Mouse (Mus musculus): ENCODE measurements around the gene Sag. TPM values are rescaled to one million over a fixed set of nuclear protein-coding genes. Genes with fewer than 3 reads are reported as not detected.

Sag gene
- polyA plus RNA-seq, 1 experiment from 2014 or later, result 3.0 TPM

DNA sequence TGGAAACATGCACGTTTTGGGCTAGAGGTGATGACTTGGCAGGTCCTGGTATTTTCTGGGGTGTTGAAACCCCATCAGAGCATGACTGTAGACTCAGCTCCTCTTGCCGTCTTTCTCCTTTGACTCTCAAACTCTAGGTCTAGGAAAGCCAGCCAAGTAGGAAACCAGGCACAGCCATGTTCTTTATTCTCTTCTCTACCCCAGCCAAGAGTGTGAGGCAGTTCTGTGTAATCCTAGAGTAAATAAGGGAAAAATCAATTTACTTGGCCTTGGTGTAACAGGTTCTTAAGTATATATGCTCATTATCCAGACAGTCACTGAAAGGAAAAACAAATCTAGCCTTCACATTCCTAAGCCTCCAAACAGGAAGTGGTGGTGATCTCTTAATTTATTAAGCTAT, 30.1 kb upstream of the Sag start:
- H3K4me2 ChIP-seq, result no peak overlapping the region
- H3K36me3 ChIP-seq (ENCODE audit: control insufficient read depth, insufficient read depth, low read length), result peaks cover 70% of the 10 kb centered on the region
- H3K4me3 ChIP-seq (ENCODE audit: low read depth, low read length), result no peak overlapping the region
- H3K27ac ChIP-seq (ENCODE audit: low read depth, low read length), result peak overlapping the region; percentile 19; the same call in 1 of the 2 replicates
- no peak overlapping the region for H3K9ac ChIP-seq (ENCODE audit: low read depth, low read length)
- no peak for ATAC-seq (replicated peaks; ENCODE audit: low FRiP score)
- H3K27me3 ChIP-seq (replicated peaks; ENCODE audit: control insufficient read depth, insufficient read depth, low read length), result no peaks in the 10 kb centered on the region
- H3K4me1 ChIP-seq (replicated peaks; ENCODE audit: control insufficient read depth, insufficient read depth, low read length), result peaks cover 8% of the 10 kb centered on the region
- H3K9me3 ChIP-seq (ENCODE audit: control insufficient read depth, low read length), result no peaks in the 10 kb centered on the region; the same call in 1 of the 2 replicates
- 86% methylated on average over 2 of the region's 2 CpGs for WGBS
- no peak for DNase-seq (ENCODE audit: low spot score)

DNA sequence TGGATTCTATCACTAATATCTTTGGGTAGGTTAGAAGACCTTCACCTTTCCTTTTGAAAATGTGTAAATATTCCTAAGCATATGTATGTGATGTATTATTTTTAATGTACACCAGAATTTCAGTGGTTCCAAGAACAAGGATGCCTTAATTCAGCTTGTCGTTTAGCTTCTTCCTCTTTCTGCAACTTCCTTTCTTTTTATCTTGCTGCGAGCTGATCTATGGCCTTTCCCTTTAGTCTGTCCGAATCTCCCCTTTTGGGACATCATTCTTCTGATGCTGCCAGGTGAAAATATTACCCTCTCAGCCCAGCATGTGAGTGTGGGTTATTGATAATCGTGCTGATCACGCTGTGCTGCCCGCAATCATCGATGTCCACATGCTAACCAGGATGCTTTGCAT, 28.6 kb upstream of the Sag start:
- Histone ChIP-seq H3K9me3 (ENCODE audit: control insufficient read depth, low read length) (no peaks in the 10 kb centered on the region; the same call in 1 of the 2 replicates), H3K9ac (ENCODE audit: low read depth, low read length) (no peak overlapping the region), H3K36me3 (ENCODE audit: control insufficient read depth, insufficient read depth, low read length) (peaks cover 71% of the 10 kb centered on the region), H3K4me3 (ENCODE audit: low read depth, low read length) (no peak overlapping the region), H3K27ac (ENCODE audit: low read depth, low read length) (no peak overlapping the region), H3K4me2 (no peak overlapping the region), H3K27me3 (replicated peaks; ENCODE audit: control insufficient read depth, insufficient read depth, low read length) (no peaks in the 10 kb centered on the region), H3K4me1 (replicated peaks; ENCODE audit: control insufficient read depth, insufficient read depth, low read length) (peaks cover 8% of the 10 kb centered on the region)
- no peak for DNase-seq (ENCODE audit: low spot score)
- 83% methylated on average over 7 of the region's 7 CpGs for WGBS
- ATAC-seq (replicated peaks; ENCODE audit: low FRiP score), result no peak

DNA sequence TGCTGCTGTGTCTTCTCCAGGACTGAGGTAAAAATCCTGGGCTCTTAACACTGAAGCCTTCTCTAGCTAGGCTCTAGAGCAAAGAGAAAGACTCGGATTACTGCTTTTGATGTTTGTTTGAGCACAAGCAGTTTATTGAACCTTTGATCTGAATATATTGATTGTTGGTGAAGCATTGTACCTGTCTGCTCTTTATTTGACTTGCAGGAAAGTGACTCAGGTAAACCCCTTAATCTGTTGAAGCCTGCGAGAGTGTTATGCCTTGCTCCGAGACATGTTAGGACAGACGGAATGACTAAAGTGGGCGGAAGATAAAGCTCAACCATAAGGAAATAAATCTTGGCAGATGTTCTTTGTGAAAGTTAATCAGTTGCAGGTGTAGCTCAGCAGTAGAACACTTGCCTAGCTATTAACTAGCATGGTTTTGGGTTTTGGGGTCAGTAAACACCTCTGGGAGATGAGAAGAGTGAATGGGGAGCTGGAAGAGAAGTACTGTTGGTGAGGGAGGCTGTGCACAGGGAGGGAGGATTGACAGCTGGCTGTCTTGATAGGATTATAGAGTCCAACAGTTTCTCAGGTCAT, 24.2 kb upstream of the Sag start:
- WGBS, result 75% methylated on average over 5 of the region's 5 CpGs
- Histone ChIP-seq H3K9me3 (ENCODE audit: control insufficient read depth, low read length) (no peaks in the 10 kb centered on the region), H3K9ac (ENCODE audit: low read depth, low read length) (no peak overlapping the region), H3K4me2 (no peak overlapping the region), H3K36me3 (ENCODE audit: control insufficient read depth, insufficient read depth, low read length) (peaks cover 64% of the 10 kb centered on the region), H3K4me3 (ENCODE audit: low read depth, low read length) (no peak overlapping the region), H3K27me3 (replicated peaks; ENCODE audit: control insufficient read depth, insufficient read depth, low read length) (no peaks in the 10 kb centered on the region), H3K27ac (ENCODE audit: low read depth, low read length) (no peak overlapping the region), H3K4me1 (replicated peaks; ENCODE audit: control insufficient read depth, insufficient read depth, low read length) (no peaks in the 10 kb centered on the region)
- DNase-seq (ENCODE audit: low spot score), result no peak
- no peak; the same call in 1 of the 2 replicates for ATAC-seq (replicated peaks; ENCODE audit: low FRiP score)

DNA sequence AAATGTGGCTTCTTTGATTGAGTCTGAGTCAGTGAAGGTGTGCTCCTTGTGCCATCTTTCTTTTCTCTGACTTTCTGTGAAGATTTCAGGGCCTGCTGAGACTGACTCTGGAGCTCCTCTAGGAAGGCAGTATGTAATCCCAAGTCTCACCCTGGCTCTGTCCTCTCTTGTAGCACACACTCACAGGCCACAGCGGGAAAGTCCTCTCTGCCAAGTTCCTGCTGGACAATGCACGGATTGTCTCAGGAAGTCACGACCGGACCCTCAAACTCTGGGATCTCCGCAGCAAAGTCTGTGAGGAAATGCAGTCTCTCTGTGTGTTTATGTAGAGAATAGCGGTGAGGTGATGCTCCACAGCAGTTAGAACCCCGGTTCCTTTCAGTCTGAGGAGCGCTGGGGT, 17.8 kb upstream of the Sag start:
- Histone ChIP-seq H3K27me3 (replicated peaks; ENCODE audit: control insufficient read depth, insufficient read depth, low read length) (no peaks in the 10 kb centered on the region), H3K36me3 (ENCODE audit: control insufficient read depth, insufficient read depth, low read length) (peaks cover 55% of the 10 kb centered on the region), H3K4me2 (no peak overlapping the region), H3K4me3 (ENCODE audit: low read depth, low read length) (no peak overlapping the region), H3K9me3 (ENCODE audit: control insufficient read depth, low read length) (no peaks in the 10 kb centered on the region), H3K9ac (ENCODE audit: low read depth, low read length) (no peak overlapping the region), H3K27ac (ENCODE audit: low read depth, low read length) (no peak overlapping the region), H3K4me1 (replicated peaks; ENCODE audit: control insufficient read depth, insufficient read depth, low read length) (no peaks in the 10 kb centered on the region)
- 91% methylated on average over 8 of the region's 8 CpGs for WGBS
- ATAC-seq (replicated peaks; ENCODE audit: low FRiP score) (no peak), DNase-seq (ENCODE audit: low spot score) (no peak)

DNA sequence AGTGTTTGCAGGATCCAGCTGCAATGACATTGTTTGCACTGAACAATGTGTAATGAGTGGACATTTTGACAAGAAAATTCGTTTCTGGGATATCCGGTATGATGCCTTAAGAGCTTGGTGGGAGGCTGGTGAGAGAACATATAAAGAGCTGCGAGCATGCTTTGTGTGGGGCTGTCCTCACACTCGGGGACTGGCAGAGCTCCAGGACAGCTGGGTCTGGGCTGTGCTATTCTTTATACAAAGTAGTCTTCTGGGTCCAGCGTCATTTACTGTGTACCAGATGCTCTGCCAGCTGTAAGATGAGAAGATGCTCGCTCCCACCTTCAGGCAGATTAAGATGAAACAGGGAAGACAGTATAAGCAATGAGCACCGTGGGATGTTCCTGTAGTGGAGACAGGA, 17.2 kb upstream of the Sag start:
- WGBS, result 86% methylated on average over 7 of the region's 7 CpGs
- no peak for ATAC-seq (replicated peaks; ENCODE audit: low FRiP score)
- Histone ChIP-seq H3K27me3 (replicated peaks; ENCODE audit: control insufficient read depth, insufficient read depth, low read length) (no peaks in the 10 kb centered on the region), H3K9ac (ENCODE audit: low read depth, low read length) (no peak overlapping the region), H3K4me2 (no peak overlapping the region), H3K27ac (ENCODE audit: low read depth, low read length) (no peak overlapping the region), H3K4me1 (replicated peaks; ENCODE audit: control insufficient read depth, insufficient read depth, low read length) (no peaks in the 10 kb centered on the region), H3K36me3 (ENCODE audit: control insufficient read depth, insufficient read depth, low read length) (peaks cover 50% of the 10 kb centered on the region), H3K4me3 (ENCODE audit: low read depth, low read length) (no peak overlapping the region), H3K9me3 (ENCODE audit: control insufficient read depth, low read length) (no peaks in the 10 kb centered on the region)
- DNase-seq (ENCODE audit: low spot score), result no peak

DNA sequence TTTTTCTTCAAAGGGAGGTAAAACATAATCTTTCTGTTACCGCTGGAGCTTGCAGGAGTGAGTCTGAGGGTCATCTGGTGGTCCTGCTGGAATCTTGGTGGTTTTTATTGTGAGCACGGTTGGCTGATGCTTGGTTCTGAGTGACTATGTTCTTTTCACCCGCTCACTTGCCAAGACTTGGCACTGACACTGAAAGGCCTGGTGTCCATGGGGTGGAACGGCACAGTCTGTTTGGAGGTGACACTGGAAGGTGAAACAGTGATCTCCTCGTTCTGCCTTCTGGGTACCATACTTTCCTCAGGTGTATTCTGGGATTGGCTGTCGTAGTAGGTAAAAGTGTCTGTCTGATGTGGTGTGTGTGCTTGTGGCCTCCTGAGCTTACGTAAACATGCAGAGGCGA, 13.8 kb upstream of the Sag start:
- ATAC-seq (replicated peaks; ENCODE audit: low FRiP score), result no peak
- Histone ChIP-seq H3K36me3 (ENCODE audit: control insufficient read depth, insufficient read depth, low read length) (peaks cover 43% of the 10 kb centered on the region), H3K4me2 (no peak overlapping the region), H3K4me3 (ENCODE audit: low read depth, low read length) (no peak overlapping the region), H3K4me1 (replicated peaks; ENCODE audit: control insufficient read depth, insufficient read depth, low read length) (no peaks in the 10 kb centered on the region), H3K9me3 (ENCODE audit: control insufficient read depth, low read length) (no peaks in the 10 kb centered on the region), H3K27ac (ENCODE audit: low read depth, low read length) (no peak overlapping the region), H3K9ac (ENCODE audit: low read depth, low read length) (no peak overlapping the region), H3K27me3 (replicated peaks; ENCODE audit: control insufficient read depth, insufficient read depth, low read length) (no peaks in the 10 kb centered on the region)
- DNase-seq (ENCODE audit: low spot score), result no peak
- 94% methylated on average over 8 of the region's 8 CpGs for WGBS

DNA sequence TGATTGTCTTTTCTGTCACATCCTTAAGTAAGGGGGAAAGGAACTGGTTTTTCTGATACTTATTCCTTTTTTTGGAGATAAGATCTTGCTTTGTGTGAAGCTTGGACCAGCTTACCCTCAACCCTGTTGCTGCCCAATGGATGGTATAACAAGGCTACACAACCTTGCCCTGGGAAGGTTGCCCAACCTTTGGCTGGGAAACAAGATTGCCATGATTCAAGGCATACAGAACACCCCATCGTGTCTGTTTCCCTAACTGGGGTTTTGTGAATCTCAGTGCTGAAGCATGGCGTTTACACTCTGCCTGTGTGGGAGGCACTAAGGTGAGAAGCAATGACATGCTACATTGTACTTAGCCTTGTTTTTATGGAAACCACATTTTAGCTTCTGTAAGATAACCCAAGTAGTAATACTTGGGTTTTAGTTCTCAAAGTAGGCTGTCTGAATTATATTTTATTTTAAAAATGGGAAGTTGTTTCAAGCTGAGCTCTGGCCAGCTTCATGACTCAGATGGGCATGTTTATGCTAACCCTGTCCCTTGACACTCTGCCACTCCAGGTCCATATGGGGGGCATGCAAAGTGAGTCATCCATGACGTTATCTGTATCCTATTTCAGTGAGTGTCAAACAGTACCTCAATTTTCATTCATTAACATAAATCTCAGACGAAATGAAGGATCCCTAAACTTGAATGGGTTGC, 10.9 kb upstream of the Sag start:
- Histone ChIP-seq H3K9me3 (ENCODE audit: control insufficient read depth, low read length) (no peaks in the 10 kb centered on the region), H3K4me3 (ENCODE audit: low read depth, low read length) (no peak overlapping the region), H3K4me2 (no peak overlapping the region), H3K36me3 (ENCODE audit: control insufficient read depth, insufficient read depth, low read length) (peaks cover 19% of the 10 kb centered on the region), H3K27me3 (replicated peaks; ENCODE audit: control insufficient read depth, insufficient read depth, low read length) (no peaks in the 10 kb centered on the region), H3K4me1 (replicated peaks; ENCODE audit: control insufficient read depth, insufficient read depth, low read length) (no peaks in the 10 kb centered on the region), H3K27ac (ENCODE audit: low read depth, low read length) (no peak overlapping the region), H3K9ac (ENCODE audit: low read depth, low read length) (no peak overlapping the region)
- DNase-seq (ENCODE audit: low spot score) (no peak), ATAC-seq (replicated peaks; ENCODE audit: low FRiP score) (no peak)
- 85% methylated on average over 4 of the region's 4 CpGs for WGBS

DNA sequence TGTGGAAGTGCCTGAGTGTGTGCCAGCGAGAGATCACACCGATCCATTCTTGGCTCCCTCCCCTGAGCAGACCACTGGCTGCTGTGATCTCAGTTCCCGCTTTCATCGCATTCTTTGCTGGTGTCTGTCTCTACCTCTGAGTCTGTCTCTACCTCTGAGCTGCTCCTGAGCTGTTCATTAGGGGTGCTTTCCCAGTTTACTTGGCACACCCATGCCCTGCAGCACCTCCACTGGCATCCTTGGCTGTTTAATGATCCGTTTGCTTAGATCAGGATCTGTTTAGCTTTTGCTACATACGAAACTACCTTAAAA, 10.4 kb upstream of the Sag start:
- H3K36me3 ChIP-seq (ENCODE audit: control insufficient read depth, insufficient read depth, low read length), result peaks cover 16% of the 10 kb centered on the region
- no peak for ATAC-seq (replicated peaks; ENCODE audit: low FRiP score)

DNA sequence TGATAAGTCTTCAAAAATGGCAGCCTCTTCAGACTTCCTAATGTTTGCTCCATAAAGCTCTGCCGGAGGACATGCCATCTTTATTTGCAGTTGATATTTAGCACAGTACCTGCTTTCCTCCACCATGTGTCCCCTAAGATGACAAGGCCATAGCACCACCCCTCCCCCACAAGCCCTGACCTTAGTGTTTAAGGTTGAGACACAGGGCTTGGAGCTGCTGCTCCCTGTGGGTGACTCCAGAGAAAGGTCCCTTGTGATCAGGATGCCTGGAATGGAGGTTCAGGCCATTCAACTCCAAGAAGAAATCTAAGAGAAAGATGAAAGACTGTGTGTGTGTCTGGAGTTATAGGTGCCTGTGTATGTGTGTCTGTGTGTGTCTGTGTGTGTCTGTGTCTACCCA, 5.8 kb upstream of the Sag start:
- no peak overlapping the region for H3K9ac ChIP-seq (ENCODE audit: low read depth, low read length)
- no peak overlapping the region for H3K27ac ChIP-seq (ENCODE audit: low read depth, low read length)
- H3K9me3 ChIP-seq (ENCODE audit: control insufficient read depth, low read length), result no peaks in the 10 kb centered on the region
- no peaks in the 10 kb centered on the region for H3K27me3 ChIP-seq (replicated peaks; ENCODE audit: control insufficient read depth, insufficient read depth, low read length)
- DNase-seq (ENCODE audit: low spot score) (no peak), ATAC-seq (replicated peaks; ENCODE audit: low FRiP score) (no peak)
- no peaks in the 10 kb centered on the region for H3K4me1 ChIP-seq (replicated peaks; ENCODE audit: control insufficient read depth, insufficient read depth, low read length)
- peaks cover 3% of the 10 kb centered on the region; the same call in 1 of the 2 replicates for H3K36me3 ChIP-seq (ENCODE audit: control insufficient read depth, insufficient read depth, low read length)
- H3K4me2 ChIP-seq, result no peak overlapping the region
- no peak overlapping the region for H3K4me3 ChIP-seq (ENCODE audit: low read depth, low read length)
- WGBS, result 86% methylated on average over 1 of the region's 1 CpGs

More for the DNA sequence above, 10.4 kb upstream of the Sag start:
- Histone ChIP-seq H3K27ac (ENCODE audit: low read depth, low read length) (no peak overlapping the region), H3K4me3 (ENCODE audit: low read depth, low read length) (no peak overlapping the region), H3K27me3 (replicated peaks; ENCODE audit: control insufficient read depth, insufficient read depth, low read length) (no peaks in the 10 kb centered on the region), H3K9me3 (ENCODE audit: control insufficient read depth, low read length) (no peaks in the 10 kb centered on the region), H3K4me2 (no peak overlapping the region), H3K9ac (ENCODE audit: low read depth, low read length) (no peak overlapping the region), H3K4me1 (replicated peaks; ENCODE audit: control insufficient read depth, insufficient read depth, low read length) (no peaks in the 10 kb centered on the region)
- no peak for DNase-seq (ENCODE audit: low spot score)
- 92% methylated on average over 6 of the region's 6 CpGs for WGBS
